Mouse (Mus musculus) MEL (cell line): ENCODE measurements around the gene Olfr374. TPM values are rescaled to one million over a fixed set of nuclear protein-coding genes. Genes with fewer than 3 reads are reported as not detected.

ENCODE experiments used
- DNase-seq: peaks from one replicate; pipeline ENCODE4 v3.0.0; 2011; ENCODE audit warnings: low read depth, low spot score
- H3K27ac ChIP-seq: 2 replicates; pipeline ENCODE4 v1.5.1; 2012; ENCODE audit warnings: low read depth, mild to moderate bottlenecking, control low read depth, low read length, moderate library complexity; ENCODE audit not compliant: control insufficient read depth
- H3K27me3 ChIP-seq, 2 experiments: fragments of 150-350 bp in 1 of 2; sonication (generic) in 1 of 2; 2 replicates each; pipeline ENCODE4 v1.6.1; 2012; ENCODE audit warnings: low read length in 2 of 2, mild to moderate bottlenecking in 2 of 2, improper control_type of control experiment in 1 of 2, moderate library complexity in 1 of 2; ENCODE audit not compliant: insufficient read depth in 2 of 2, control insufficient read depth in 1 of 2
- H3K36me3 ChIP-seq, 2 experiments: 2 replicates each; pipeline ENCODE4 v1.6.1; 2012 to 2014; ENCODE audit warnings: low read length in 2 of 2, improper control_type of control experiment in 1 of 2, inconsistent platforms in 1 of 2, mild to moderate bottlenecking in 1 of 2; ENCODE audit not compliant: insufficient read depth in 2 of 2, control insufficient read depth in 1 of 2
- H3K4me1 ChIP-seq, 2 experiments: fragments of 150-350 bp in 1 of 2; sonication (generic) in 1 of 2; 2 replicates each; pipeline ENCODE4 v1.6.1; 2012; ENCODE audit warnings: low read length in 2 of 2, improper control_type of control experiment in 1 of 2, mild to moderate bottlenecking in 1 of 2; ENCODE audit not compliant: insufficient read depth in 2 of 2, control insufficient read depth in 1 of 2
- H3K4me3 ChIP-seq, 2 experiments: fragments of 150-350 bp in 1 of 2; sonication (generic) in 1 of 2; 2 replicates each; pipeline ENCODE4 v1.5.1; 2012; ENCODE audit warnings: low read depth in 2 of 2, low read length in 2 of 2, mild to moderate bottlenecking in 2 of 2, moderate library complexity in 2 of 2, control low read depth in 1 of 2, improper control_type of control experiment in 1 of 2; ENCODE audit not compliant: control insufficient read depth in 1 of 2, insufficient read depth in 1 of 2
- H3K79me2 ChIP-seq: 2 replicates; pipeline ENCODE4 v1.6.1; 2012; ENCODE audit warnings: mild to moderate bottlenecking, low read length, moderate library complexity; ENCODE audit not compliant: control insufficient read depth, poor library complexity, insufficient read depth
- H3K9ac ChIP-seq: 2 replicates; pipeline ENCODE4 v1.6.1; 2012; ENCODE audit warnings: low read depth, mild to moderate bottlenecking, control low read depth, low read length, moderate library complexity; ENCODE audit not compliant: control insufficient read depth, poor library complexity, severe bottlenecking
- H3K9me3 ChIP-seq: fragments of 150-350 bp; sonication (generic); replicated peaks from 2 replicates; pipeline ENCODE4 v1.6.1; 2012; ENCODE audit warnings: mild to moderate bottlenecking, low read length, improper control_type of control experiment, moderate library complexity; ENCODE audit not compliant: insufficient read depth
- BHLHE40 ChIP-seq: IDR thresholded peaks from 2 replicates; pipeline ENCODE4 v1.6.1; 2012; ENCODE audit warnings: low read depth, mild to moderate bottlenecking, inconsistent platforms, low read length, improper control_type of control experiment, borderline replicate concordance
- EP300 ChIP-seq, 2 experiments: IDR thresholded peaks; 2 replicates each; pipeline ENCODE4 v1.6.1; 2011; ENCODE audit warnings: improper control_type of control experiment in 2 of 2, low read length in 2 of 2, low read depth in 1 of 2, mild to moderate bottlenecking in 1 of 2
- ETS1 ChIP-seq: IDR thresholded peaks from 2 replicates; pipeline ENCODE4 v1.6.1; 2012; ENCODE audit warnings: low read depth, mild to moderate bottlenecking, inconsistent platforms, low read length, improper control_type of control experiment, moderate library complexity
- GATA1 ChIP-seq: IDR thresholded peaks from 2 replicates; pipeline ENCODE4 v1.6.1; 2011; ENCODE audit warnings: low read depth, low read length, improper control_type of control experiment
- HCFC1 ChIP-seq: IDR thresholded peaks from 2 replicates; pipeline ENCODE4 v1.6.1; 2012; ENCODE audit warnings: low read depth, mild to moderate bottlenecking, inconsistent platforms, low read length, improper control_type of control experiment, moderate library complexity
- JUND ChIP-seq: IDR thresholded peaks from 2 replicates; pipeline ENCODE4 v1.6.1; 2011; ENCODE audit warnings: low read depth, mild to moderate bottlenecking, improper control_type of control experiment, low read length
- MAFK ChIP-seq: IDR thresholded peaks from 2 replicates; pipeline ENCODE4 v1.6.1; 2011; ENCODE audit warnings: low read depth, mild to moderate bottlenecking, low read length, improper control_type of control experiment, borderline replicate concordance
- MAX ChIP-seq: IDR thresholded peaks from 2 replicates; pipeline ENCODE4 v1.6.1; 2011; ENCODE audit warnings: low read length, improper control_type of control experiment
- MAZ ChIP-seq: IDR thresholded peaks from 2 replicates; pipeline ENCODE4 v1.6.1; 2012; ENCODE audit warnings: low read depth, mild to moderate bottlenecking, inconsistent platforms, low read length, improper control_type of control experiment
- MEF2A ChIP-seq: IDR thresholded peaks from 2 replicates; pipeline ENCODE4 v1.6.1; 2014; ENCODE audit warnings: low read depth, mild to moderate bottlenecking, inconsistent platforms, low read length, improper control_type of control experiment; ENCODE audit not compliant: poor library complexity, insufficient replicate concordance, severe bottlenecking; ENCODE audit errors: extremely low read depth
- MYB ChIP-seq: IDR thresholded peaks from 2 replicates; pipeline ENCODE4 v1.6.1; 2011; ENCODE audit warnings: mild to moderate bottlenecking, low read depth, low read length, improper control_type of control experiment
- MYC ChIP-seq: IDR thresholded peaks from 2 replicates; pipeline ENCODE4 v1.6.1; 2011; ENCODE audit warnings: low read depth, mild to moderate bottlenecking, low read length, improper control_type of control experiment, moderate library complexity
- POLR2AphosphoS5 ChIP-seq: IDR thresholded peaks from 2 replicates; pipeline ENCODE4 v1.6.1; 2012; ENCODE audit warnings: low read depth, borderline replicate concordance, mild to moderate bottlenecking, inconsistent platforms, low read length, moderate library complexity, mixed read lengths
- RAD21 ChIP-seq: IDR thresholded peaks from 2 replicates; pipeline ENCODE4 v1.6.1; 2011; ENCODE audit warnings: mild to moderate bottlenecking, low read depth, low read length, improper control_type of control experiment
- RCOR1 ChIP-seq: IDR thresholded peaks from 2 replicates; pipeline ENCODE4 v1.6.1; 2012; ENCODE audit warnings: low read depth, mild to moderate bottlenecking, inconsistent platforms, low read length, improper control_type of control experiment
- SIN3A ChIP-seq: IDR thresholded peaks from 2 replicates; pipeline ENCODE4 v1.6.1; 2012; ENCODE audit warnings: low read length, improper control_type of control experiment, inconsistent platforms
- TAL1 ChIP-seq: IDR thresholded peaks from 2 replicates; pipeline ENCODE4 v1.6.1; 2012; ENCODE audit warnings: mild to moderate bottlenecking, inconsistent platforms, low read length, moderate library complexity, mixed read lengths
- TBP ChIP-seq: IDR thresholded peaks from 2 replicates; pipeline ENCODE4 v1.8.0; 2011; ENCODE audit warnings: low read depth, low read length, improper control_type of control experiment
- TCF12 ChIP-seq: IDR thresholded peaks from 2 replicates; pipeline ENCODE4 v1.6.1; 2014; ENCODE audit warnings: low read depth, mild to moderate bottlenecking, inconsistent platforms, low read length, improper control_type of control experiment, moderate library complexity
- USF2 ChIP-seq, 2 experiments: IDR thresholded peaks; 2 replicates each; pipeline ENCODE4 v1.6.1; 2011 to 2012; ENCODE audit warnings: improper control_type of control experiment in 2 of 2, low read length in 2 of 2, borderline replicate concordance in 1 of 2, inconsistent platforms in 1 of 2, low read depth in 1 of 2, mild to moderate bottlenecking in 1 of 2; ENCODE audit not compliant: insufficient read depth in 1 of 2
- ZKSCAN1 ChIP-seq: IDR thresholded peaks from 2 replicates; pipeline ENCODE4 v1.6.1; 2012; ENCODE audit warnings: low read depth, mild to moderate bottlenecking, inconsistent platforms, low read length, improper control_type of control experiment, moderate library complexity
- polyA plus RNA-seq, 2 experiments: library from polyadenylated mRNA; stranded (reverse) in 1 of 2; unstranded in 1 of 2; fragments of >175 nt in 1 of 2; fragments of >200 nt in 1 of 2; gene quantifications; 2 replicates each; pipeline versions ENCODE4 v1.2.1 to v1.2.4; 2012; ENCODE audit warnings: low replicate concordance in 2 of 2, low read depth in 1 of 2; ENCODE audit not compliant: insufficient read length in 2 of 2, insufficient read depth in 1 of 2, missing spikeins in 1 of 2
- total RNA-seq: library from RNA; depleted of rRNA; stranded (reverse); fragments of 300-350 nt; gene quantifications from 2 replicates; pipeline ENCODE4 v1.2.3, GENCODE M21; 2012

Olfr374 gene
- total and polyA plus RNA-seq, 3 experiments, result 0.06 to 0.08 TPM; not detected in 1

GRCm38 (mm10) chr8:72147266-72147665 is 40.4 kb downstream of the Olfr374 start:
- H3K27me3 ChIP-seq, result 0 out of 4 replicates have a peak, but pooled peaks cover 0 to 1% of the 10 kb centered on the region in 2 experiments
- no peaks in the 10 kb centered on the region for H3K79me2 ChIP-seq
- H3K4me1 ChIP-seq, result peaks cover 5 to 11% of the 10 kb centered on the region in 2 experiments; a peak in 3 of 4 replicates
- H3K9me3 ChIP-seq, result no peaks in the 10 kb centered on the region
- TF ChIP-seq JUND, result no peak
- no peak for TF ChIP-seq TAL1
- no peak for TF ChIP-seq TBP
- no peak for TF ChIP-seq TCF12
- TF ChIP-seq ETS1, result no peak
- TF ChIP-seq MAZ, result no peak
- TF ChIP-seq BHLHE40, result no peak
- TF ChIP-seq MAFK, result no peak
- TF ChIP-seq HCFC1, result no peak
- no peak for TF ChIP-seq ZKSCAN1
- no peak for TF ChIP-seq SIN3A
- no peak for TF ChIP-seq EP300 (IDR thresholded peaks at IDR 0.05; ENCODE audit: low read depth in 1 of 2, low read length in 2 of 2)
- no peak for TF ChIP-seq RAD21
- no peak for TF ChIP-seq POLR2AphosphoS5
- TF ChIP-seq GATA1, result no peak
- no peak for TF ChIP-seq RCOR1
- TF ChIP-seq MYC, result no peak
- TF ChIP-seq USF2 (IDR thresholded peaks at IDR 0.05; ENCODE audit: borderline replicate concordance in 1 of 2, insufficient read depth in 1 of 2, low read depth in 1 of 2, low read length in 2 of 2), result no peak
- TF ChIP-seq MYB, result no peak
- H3K27ac ChIP-seq, result no peak overlapping the region
- no peak overlapping the region for H3K9ac ChIP-seq
- H3K4me3 ChIP-seq, result no peak overlapping the region
- H3K36me3 ChIP-seq, result peaks cover 0 to 11% of the 10 kb centered on the region in 2 experiments; a peak in 2 of 4 replicates
- no peak for DNase-seq

GRCm38 (mm10) chr8:72149056-72149455 is 42.2 kb downstream of the Olfr374 start:
- H3K36me3 ChIP-seq, result peaks cover 0 to 26% of the 10 kb centered on the region in 2 experiments; a peak in 2 of 4 replicates
- no peaks in the 10 kb centered on the region for H3K9me3 ChIP-seq
- no peak for DNase-seq
- H3K9ac ChIP-seq, result no peak overlapping the region
- H3K4me3 ChIP-seq, result no peak overlapping the region
- H3K27ac ChIP-seq, result no peak overlapping the region
- H3K27me3 ChIP-seq, result no peaks in the 10 kb centered on the region
- TF ChIP-seq USF2 (IDR thresholded peaks at IDR 0.05; ENCODE audit: borderline replicate concordance in 1 of 2, insufficient read depth in 1 of 2, low read depth in 1 of 2, low read length in 2 of 2) (no peak), MEF2A (no peak), SIN3A (no peak), MYC (no peak), POLR2AphosphoS5 (no peak), MAX (no peak), JUND (no peak), HCFC1 (no peak)
- TF ChIP-seq, all 39 proteins: peak for 0
- Histone ChIP-seq H3K4me1 (peaks cover 14 to 21% of the 10 kb centered on the region in 2 experiments; a peak in 3 of 4 replicates), H3K79me2 (no peaks in the 10 kb centered on the region)
